Mouse (Mus musculus): Measurements from ENCODE around the gene Fam83d. TPM values are rescaled to one million over a fixed set of nuclear protein-coding genes. Genes with fewer than 3 reads are reported as not detected.

The Fam83d gene
- total RNA-seq, 2 experiments from 2014 or later: 9.5 to 10.6 TPM

DNA sequence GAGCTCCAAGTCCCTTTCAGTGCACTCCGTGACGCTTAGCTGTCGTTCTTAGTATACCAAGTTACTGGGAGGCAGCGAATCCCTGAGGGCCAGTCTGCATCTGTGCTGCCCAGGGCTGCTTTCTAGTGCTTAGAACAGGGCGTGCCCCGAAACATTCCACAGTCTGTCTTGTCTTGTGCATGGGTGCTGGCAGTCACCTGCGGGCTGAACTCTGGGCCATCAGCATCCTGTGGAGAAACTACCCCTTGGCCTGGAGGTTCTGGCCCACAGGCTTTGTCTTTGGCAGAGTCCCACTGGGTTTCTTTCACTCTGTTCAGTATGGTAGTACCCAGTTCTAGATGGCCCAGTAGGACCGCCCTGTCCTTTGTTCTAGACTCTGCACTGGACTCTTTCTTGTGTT is 32.9 kb downstream of the Fam83d start:
- ATAC-seq (ENCODE audit: poor library complexity, severe bottlenecking): no peak

DNA sequence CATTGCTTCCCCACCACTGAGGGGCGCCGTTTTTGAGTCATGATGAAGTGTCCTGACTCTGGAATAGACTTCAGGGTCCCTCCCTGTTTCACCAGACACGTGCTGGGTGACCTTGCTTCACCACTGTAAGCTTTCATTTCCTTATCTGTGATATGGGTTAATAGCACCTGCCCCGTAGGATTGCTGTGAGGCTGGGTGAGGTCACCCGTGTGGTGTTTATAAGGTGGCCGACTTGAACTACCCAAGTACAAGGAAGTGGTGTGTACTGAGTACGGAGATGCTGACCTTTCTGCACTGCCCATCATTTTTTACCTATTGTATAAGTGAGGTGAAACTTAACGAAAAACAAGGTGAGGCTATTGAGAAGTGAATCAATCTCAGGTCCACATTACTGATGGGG is 35.7 kb downstream of the Fam83d start:
- ATAC-seq (ENCODE audit: poor library complexity, severe bottlenecking): no peak

DNA sequence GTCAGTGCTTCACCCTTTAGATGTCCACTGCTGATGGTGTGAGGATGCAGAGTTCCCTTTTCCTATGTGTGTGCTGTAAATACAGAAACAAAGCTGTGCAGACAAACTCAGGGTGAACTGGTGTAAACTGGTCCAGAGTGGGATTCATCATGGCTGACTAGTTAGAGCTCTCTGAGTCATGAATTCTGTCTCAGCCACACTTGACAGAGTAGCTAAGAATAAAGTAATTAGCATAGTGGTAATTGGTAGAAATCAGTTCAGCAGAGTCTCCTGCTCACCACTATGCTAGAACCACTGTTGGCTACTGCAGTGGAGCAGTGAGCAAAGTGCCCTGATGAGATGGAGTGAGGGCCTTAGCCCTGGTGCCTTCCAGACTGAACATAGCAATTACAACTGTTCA is 47.8 kb downstream of the Fam83d start:
- ATAC-seq (ENCODE audit: poor library complexity, severe bottlenecking): no peak

DNA sequence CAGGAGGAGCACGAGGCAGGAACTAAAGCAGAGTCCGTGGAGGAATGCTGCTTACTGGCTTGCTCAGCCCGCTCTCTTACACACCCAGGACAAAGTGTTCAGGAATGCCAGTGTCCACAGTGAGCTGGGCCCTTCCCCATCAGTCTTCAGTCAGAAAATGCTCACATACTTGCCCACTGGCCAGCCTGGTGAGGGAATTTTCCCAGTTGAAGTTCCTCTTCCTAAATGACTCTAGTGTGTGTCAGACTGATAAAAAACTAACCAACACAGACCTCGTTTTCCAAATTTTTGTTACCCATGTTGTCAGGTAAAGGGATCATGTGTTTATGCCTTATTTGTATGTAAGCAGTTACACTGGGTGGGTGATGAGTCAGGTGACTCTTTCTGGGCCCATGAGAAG is 48.3 kb downstream of the Fam83d start:
- no peak for ATAC-seq (ENCODE audit: poor library complexity, severe bottlenecking)

DNA sequence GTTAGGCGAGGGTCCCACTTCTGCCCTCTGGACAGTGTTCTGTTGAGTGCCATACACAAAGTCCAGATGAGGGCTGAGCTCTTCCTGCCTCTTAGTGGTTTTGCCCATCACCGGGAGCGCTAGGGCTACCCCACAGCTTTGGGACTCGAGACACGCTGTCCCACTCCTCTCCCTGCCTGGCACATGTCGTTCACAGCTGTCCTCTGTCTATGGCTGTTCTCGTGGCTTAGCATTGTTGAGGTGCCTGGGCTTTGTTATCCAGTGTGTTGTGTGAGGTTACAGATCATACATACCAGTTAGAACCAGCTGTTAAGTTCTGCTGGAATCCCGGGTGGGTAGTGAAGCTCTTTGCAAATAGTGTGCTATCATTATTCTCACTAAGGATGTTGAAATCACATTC is 49.8 kb downstream of the Fam83d start:
- ATAC-seq (ENCODE audit: poor library complexity, severe bottlenecking): no peak

DNA sequence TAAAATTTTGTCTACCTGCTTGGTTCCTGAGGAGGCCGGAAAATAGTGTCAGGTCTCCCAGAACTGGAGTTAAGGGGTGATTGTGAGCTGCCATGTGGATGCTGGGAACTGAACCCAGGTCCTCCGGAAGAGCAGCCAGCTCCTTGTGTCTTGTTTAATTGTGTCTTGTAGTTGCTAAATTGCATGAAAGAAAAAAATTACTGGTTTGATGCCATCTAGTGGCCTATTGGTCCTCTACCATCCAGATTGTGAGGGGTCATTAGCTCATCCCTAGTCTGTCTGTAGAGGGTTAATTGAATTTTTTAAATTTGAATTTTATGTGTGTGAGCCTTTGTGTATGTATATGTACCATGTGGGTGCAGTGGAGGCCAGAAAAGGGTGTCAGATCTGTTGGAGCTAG is 60.2 kb downstream of the Fam83d start:
- no peak for ATAC-seq (ENCODE audit: poor library complexity, severe bottlenecking)

DNA sequence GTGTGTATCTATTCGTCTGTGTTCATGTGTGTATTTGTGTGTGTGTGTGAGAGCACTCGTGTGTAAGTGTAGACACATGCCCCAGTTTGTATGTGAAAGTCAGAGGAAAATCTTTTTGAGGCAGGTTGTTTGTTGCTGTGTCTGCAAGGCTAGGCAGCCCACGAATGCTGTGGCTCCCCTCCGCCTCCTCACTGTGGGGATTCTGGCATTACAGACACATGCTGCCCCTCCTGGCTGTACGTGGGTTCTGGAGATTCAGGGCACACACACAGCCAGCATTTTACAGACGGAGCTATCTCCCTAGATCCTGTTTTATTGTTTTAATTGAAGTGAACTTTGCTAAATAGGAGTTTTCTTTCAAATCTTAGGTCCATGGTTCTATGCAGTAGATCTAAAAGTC is 61.9 kb downstream of the Fam83d start:
- ATAC-seq (ENCODE audit: poor library complexity, severe bottlenecking): no peak

DNA sequence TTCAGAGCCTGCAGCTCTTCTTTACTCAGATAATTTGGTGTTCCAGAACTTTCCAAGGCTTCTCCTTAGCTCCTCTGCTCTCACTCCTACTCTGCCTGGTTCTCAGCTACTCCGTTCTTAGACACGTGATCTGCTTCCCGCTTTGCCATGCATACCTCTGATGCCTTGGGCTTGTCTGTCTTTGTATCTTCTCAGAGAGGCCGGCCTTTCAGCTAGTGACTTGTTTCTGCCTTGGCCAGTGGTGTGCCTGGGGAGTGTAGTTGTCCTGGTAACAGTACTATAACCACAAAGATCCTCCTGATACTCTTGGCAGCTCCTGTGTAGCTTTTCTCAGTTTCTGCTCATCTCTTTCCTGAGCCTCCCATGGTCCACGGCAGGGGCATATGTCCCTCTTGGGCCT is 65.3 kb downstream of the Fam83d start:
- no peak for ATAC-seq (ENCODE audit: poor library complexity, severe bottlenecking)

DNA sequence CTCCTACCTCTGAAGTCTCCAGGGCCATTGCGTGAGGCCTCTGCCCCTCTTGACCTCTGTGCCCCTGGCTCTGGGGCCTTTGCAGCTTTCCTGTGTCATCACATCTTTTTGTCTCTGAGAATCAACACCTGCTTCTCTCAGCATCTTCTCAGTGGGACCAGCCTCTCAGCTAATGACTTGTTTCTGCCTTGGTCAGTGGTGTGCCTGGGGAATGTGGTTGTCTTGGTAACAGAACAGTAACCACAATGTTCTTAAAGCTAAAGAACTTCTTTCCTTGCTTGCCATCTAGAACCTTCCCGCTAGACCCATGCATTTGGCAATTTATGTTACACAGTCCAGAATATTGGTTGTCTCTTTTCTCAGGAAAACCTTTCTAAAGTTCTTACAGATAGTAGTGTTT is 65.8 kb downstream of the Fam83d start:
- ATAC-seq (ENCODE audit: poor library complexity, severe bottlenecking): no peak

Other genes starting within 250 kb of the Fam83d start
- 0.07 TPM in 1 of 2 replicates, not detected in the other for gene Slc32a1, start 157.3 kb upstream of the Fam83d start, total RNA-seq (2015)
- gene Slc32a1, start 157.3 kb upstream of the Fam83d start, total RNA-seq (2017): 0.12 TPM in 1 of 2 replicates, not detected in the other
- gene Actr5, start 143.2 kb upstream of the Fam83d start, total RNA-seq (2015): 7.1 and 8.0 TPM in 2 replicates
- 13.0 and 13.1 TPM in 2 replicates for gene Actr5, start 143.2 kb upstream of the Fam83d start, total RNA-seq (2017)
- 0.58 and 0.98 TPM in 2 replicates for gene Ppp1r16b, start 102.7 kb upstream of the Fam83d start, total RNA-seq (2015)
- gene Ppp1r16b, start 102.7 kb upstream of the Fam83d start, total RNA-seq (2017): 0.70 and 1.3 TPM in 2 replicates
- gene Dhx35, start 26.7 kb downstream of the Fam83d start, total RNA-seq (2015): 8.4 and 12.4 TPM in 2 replicates
- 10.2 and 10.4 TPM in 2 replicates for gene Dhx35, start 26.7 kb downstream of the Fam83d start, total RNA-seq (2017)

All from megakaryocyte, adult 5-6 weeks (primary cell).